Mouse (Mus musculus) brown adipose tissue, adult 24 weeks (tissue): Measurements from ENCODE around the gene Mpzl2. TPM values are rescaled to one million over a fixed set of nuclear protein-coding genes. Genes with fewer than 3 reads are reported as not detected.

Experiments
- H3K27ac ChIP-seq: fragments of 200-500 bp; replicated peaks from 2 replicates; pipeline ENCODE4 v1.5.1; 2012; ENCODE audit warnings: low read depth, mild to moderate bottlenecking, low read length
- H3K4me1 ChIP-seq: fragments of 200-500 bp; 2 replicates; pipeline ENCODE4 v1.6.1; 2012; ENCODE audit warnings: low read length, mixed read lengths; ENCODE audit not compliant: control insufficient read depth, insufficient read depth, insufficient read length
- H3K4me3 ChIP-seq: fragments of 200-500 bp; 2 replicates; pipeline ENCODE4 v1.5.1; 2012; ENCODE audit warnings: low read depth, mild to moderate bottlenecking, low read length, moderate library complexity; ENCODE audit not compliant: insufficient read depth
- polyA plus RNA-seq: library from polyadenylated mRNA; stranded (reverse); fragments of >200 nt; gene quantifications from 2 replicates; pipeline ENCODE4 v1.2.4, GENCODE M21; 2012; ENCODE audit not compliant: missing spikeins, insufficient read depth, insufficient read length

Gene Mpzl2
- polyA plus RNA-seq, 1 experiment, result 57.0 TPM

DNA sequence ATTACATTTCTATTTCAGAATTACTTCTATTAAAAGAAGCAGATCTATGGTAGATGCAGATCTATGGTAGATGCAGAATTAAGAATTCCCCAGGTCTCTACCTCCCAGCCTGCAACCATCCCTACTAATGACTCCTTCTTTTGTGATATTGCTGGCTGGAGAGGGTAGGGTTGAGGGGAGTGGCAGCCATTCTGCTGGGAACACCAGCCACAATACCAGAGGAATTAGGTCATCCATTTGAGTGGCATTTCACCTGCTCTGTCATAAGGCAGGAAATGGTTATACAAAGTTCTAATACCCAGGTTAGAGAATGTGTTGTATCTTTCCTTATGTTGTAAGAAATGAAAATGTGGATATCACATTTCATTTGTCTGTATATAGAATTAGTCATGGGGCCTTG lies 48.4 kb downstream of the Mpzl2 start:
- Histone ChIP-seq H3K4me3 (no peak overlapping the region), H3K27ac (no peak overlapping the region), H3K4me1 (no peaks in the 10 kb centered on the region)

GRCm38 (mm10) chr9:45090811-45091210 lies 51.2 kb downstream of the Mpzl2 start:
- no peak overlapping the region for H3K27ac ChIP-seq
- H3K4me1 ChIP-seq, result no peaks in the 10 kb centered on the region; the same call in 1 of the 2 replicates
- no peak overlapping the region for H3K4me3 ChIP-seq

DNA sequence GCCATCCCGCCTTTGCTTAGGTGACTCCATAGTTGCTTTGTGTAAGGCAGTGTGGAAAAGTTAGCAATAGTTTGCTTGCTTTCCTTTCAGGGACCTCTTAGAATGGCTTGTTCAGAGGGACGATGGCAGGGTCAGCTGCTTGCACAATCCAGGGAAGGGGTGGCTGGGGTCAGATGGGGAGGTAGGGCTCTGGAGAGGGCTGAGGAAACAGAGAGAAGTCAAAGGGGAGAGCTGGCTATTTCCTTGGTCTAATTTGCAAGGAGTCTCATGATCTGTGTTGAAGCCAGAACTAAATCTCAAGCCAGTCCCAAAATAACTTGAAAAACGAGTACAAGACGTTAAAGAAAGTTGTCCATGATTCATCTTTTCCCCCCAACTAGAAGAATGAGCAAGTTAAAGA lies 53.0 kb downstream of the Mpzl2 start:
- Histone ChIP-seq H3K27ac (no peak overlapping the region), H3K4me3 (no peak overlapping the region), H3K4me1 (no peaks in the 10 kb centered on the region; the same call in 1 of the 2 replicates)

GRCm38 (mm10) chr9:45095149-45095937 lies 55.7 kb downstream of the Mpzl2 start:
- H3K4me3 ChIP-seq, result no peak overlapping the region
- H3K4me1 ChIP-seq, result no peaks in the 10 kb centered on the region; the same call in 1 of the 2 replicates
- H3K27ac ChIP-seq, result no peak overlapping the region

GRCm38 (mm10) chr9:45097877-45098276 lies 58.3 kb downstream of the Mpzl2 start:
- no peak overlapping the region for H3K27ac ChIP-seq
- H3K4me3 ChIP-seq, result no peak overlapping the region
- H3K4me1 ChIP-seq, result no peaks in the 10 kb centered on the region; the same call in 1 of the 2 replicates

DNA sequence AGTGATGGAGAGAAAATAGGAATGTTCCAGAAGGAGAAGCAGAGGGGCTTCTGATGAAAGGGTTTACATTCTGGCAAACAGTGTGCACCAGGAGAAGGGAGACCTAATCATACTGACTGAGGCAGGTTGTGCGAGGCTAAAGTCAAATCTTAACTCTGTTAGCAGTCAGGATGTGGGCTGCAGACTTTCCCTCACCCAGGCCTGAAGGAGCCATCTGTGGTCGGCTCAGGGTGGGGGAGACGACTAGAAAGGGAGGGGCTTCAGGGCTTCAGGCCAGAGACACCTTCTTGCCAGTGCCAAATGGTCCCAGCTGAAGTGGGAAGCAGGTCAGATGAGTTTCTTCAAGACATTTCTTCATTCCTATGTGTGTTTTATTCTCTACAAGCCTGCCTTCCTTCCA lies 58.8 kb downstream of the Mpzl2 start:
- no peak overlapping the region for H3K4me3 ChIP-seq
- no peaks in the 10 kb centered on the region; the same call in 1 of the 2 replicates for H3K4me1 ChIP-seq
- H3K27ac ChIP-seq, result no peak overlapping the region

DNA sequence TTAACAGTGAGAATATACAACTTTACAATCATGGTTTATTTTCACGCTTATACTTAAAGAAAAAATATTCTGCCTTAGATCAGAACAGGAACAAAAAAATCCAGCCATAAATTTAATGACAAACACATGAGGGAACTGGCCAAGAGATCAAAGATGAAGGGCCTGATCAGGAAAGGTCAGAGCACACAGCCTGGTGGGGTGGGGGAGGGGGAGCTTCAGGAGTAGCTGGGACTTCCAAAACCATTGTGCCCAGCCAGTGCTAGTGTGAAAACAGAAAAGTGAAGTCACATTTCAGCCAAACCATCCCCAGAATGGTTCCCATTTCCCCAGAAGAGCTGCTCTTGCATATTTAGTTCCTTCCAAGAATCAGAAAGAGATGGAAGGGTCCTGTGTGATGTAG lies 62.9 kb downstream of the Mpzl2 start:
- H3K4me3 ChIP-seq, result no peak overlapping the region
- no peaks in the 10 kb centered on the region for H3K4me1 ChIP-seq
- no peak overlapping the region for H3K27ac ChIP-seq

- Histone ChIP-seq H3K4me3 (no peak overlapping the region), H3K4me1 (no peaks in the 10 kb centered on the region), H3K27ac (no peak overlapping the region)
Measured at GRCm38 (mm10) chr9:45103211-45103979, 63.8 kb downstream of the Mpzl2 start.

Other genes with a start within 250 kb of the Mpzl2 start
- 1.1 and 1.5 TPM in 2 replicates for gene Tmem25, start 240.5 kb upstream of the Mpzl2 start, polyA plus RNA-seq
- 2.4 TPM in 1 of 2 replicates, not detected in the other for gene Ttc36, start 236.7 kb upstream of the Mpzl2 start, polyA plus RNA-seq
- 7.0 and 7.3 TPM in 2 replicates for gene Kmt2a, start 158.5 kb upstream of the Mpzl2 start, polyA plus RNA-seq
- 2,562 and 2,957 TPM in 2 replicates for gene Atp5l, start 119.1 kb upstream of the Mpzl2 start, polyA plus RNA-seq
- gene Ube4a, start 74.2 kb upstream of the Mpzl2 start, polyA plus RNA-seq, result 36.6 and 40.7 TPM in 2 replicates
- gene Cd3g, start 59.4 kb upstream of the Mpzl2 start, polyA plus RNA-seq, result 1.5 TPM in 1 of 2 replicates, not detected in the other
- gene Cd3d, start 58.0 kb upstream of the Mpzl2 start, polyA plus RNA-seq, result not detected in 2 replicates
- gene Cd3e, start 30.2 kb upstream of the Mpzl2 start, polyA plus RNA-seq, result not detected in 2 replicates
- 2.8 and 4.4 TPM in 2 replicates for gene Mpzl3, start 15.4 kb downstream of the Mpzl2 start, polyA plus RNA-seq
- not detected in 2 replicates for gene Jaml, start 39.4 kb downstream of the Mpzl2 start, polyA plus RNA-seq
- not detected in 2 replicates for gene Scn2b, start 78.0 kb downstream of the Mpzl2 start, polyA plus RNA-seq
- 1.9 and 3.5 TPM in 2 replicates for gene Scn4b, start 98.6 kb downstream of the Mpzl2 start, polyA plus RNA-seq
- gene BC049352, start 142.2 kb downstream of the Mpzl2 start, polyA plus RNA-seq, result 1.7 and 8.6 TPM in 2 replicates
- gene Tmprss4, start 164.3 kb downstream of the Mpzl2 start, polyA plus RNA-seq, result not detected in 2 replicates
- gene Il10ra, start 229.3 kb downstream of the Mpzl2 start, polyA plus RNA-seq, result 1.8 TPM in 2 replicates